Comparison of ENCODE assay signal across 29 mouse cellular contexts in genomic region chr11:109988164-109988563, GRCm38 (mm10). TPM values are rescaled to one million over a fixed set of nuclear protein-coding genes. Genes with fewer than 3 reads are reported as not detected.
DNase-seq lines count a peak whose midpoint lies in the region; ATAC-seq and TF ChIP-seq lines count a peak whose summit lies in the region.
"Had no signal": no experiment of that assay in that cellular context is flagged by ENCODE, and none has a peak within 500 bp of the region (broad histone marks: within the 10 kb centered on the region; RNA-seq: fewer than 3 reads in every experiment).

No protein-coding gene starts in this region.

- no peak overlapping the region for H3K27ac ChIP-seq in liver, embryonic 14.5 days
- no peak overlapping the region for H3K27ac ChIP-seq in liver, embryonic 11.5 days (ENCODE audit: low read depth, low read length)
- H3K27ac ChIP-seq in intestine, embryonic 15.5 days, result no peak overlapping the region
- peak overlapping the region; percentile 61 for H3K27ac ChIP-seq in liver, embryonic 16.5 days (ENCODE audit: low read length)
- H3K27ac ChIP-seq: embryonic facial prominence, embryonic 13.5 days; forebrain, embryonic 12.5 days; forebrain, embryonic 15.5 days; heart, embryonic 10.5 days; heart, embryonic 13.5 days; hindbrain, embryonic 12.5 days had no signal

- no peak for TF ChIP-seq CTCF in liver, embryonic 14.5 days (IDR thresholded peaks at IDR 0.05; ENCODE audit: low read depth)

- WGBS in liver, embryonic 14.5 days (ENCODE audit: insufficient replicate concordance), result 16% methylated on average over 1 of the region's 1 CpGs
- WGBS in liver, embryonic 11.5 days, result 37% methylated on average over 1 of the region's 1 CpGs
- 39% methylated on average over 1 of the region's 1 CpGs for WGBS in intestine, embryonic 15.5 days
- WGBS in liver, embryonic 16.5 days (ENCODE audit: insufficient replicate concordance), result 32% methylated on average over 1 of the region's 1 CpGs

- DNase-seq in liver, embryonic 14.5 days (ENCODE audit: low read depth in 3 of 3, low spot score in 3 of 3), result no peak
- no peak for DNase-seq in liver, embryonic 11.5 days (ENCODE audit: low spot score)
- no peak for DNase-seq in heart, adult 8-10 months (ENCODE audit: low spot score)
- no peak for DNase-seq in right cerebral cortex, postnatal 14 days
- DNase-seq: adrenal gland, adult 2 months; adrenal gland, postnatal 14 days; B cell, adult 2 months; cerebellum, adult 11 months; cerebellum, adult 2 months; cerebellum, adult 9-11 months; cerebellum, postnatal 36 days; gastrocnemius, postnatal 25 days; heart, adult 18-20 months; heart, postnatal 14 days had no signal

- no peak overlapping the region for H3K4me3 ChIP-seq in liver, embryonic 14.5 days (ENCODE audit: insufficient read depth in 1 of 2, low read depth in 2 of 2, low read length in 2 of 2)
- no peak overlapping the region for H3K4me3 ChIP-seq in liver, embryonic 11.5 days (ENCODE audit: low read depth, low read length)
- no peak overlapping the region for H3K4me3 ChIP-seq in intestine, embryonic 15.5 days (replicated peaks)
- no peak overlapping the region for H3K4me3 ChIP-seq in liver, embryonic 16.5 days (ENCODE audit: low read depth, low read length)
- H3K4me3 ChIP-seq: embryonic facial prominence, embryonic 10.5 days; embryonic facial prominence, embryonic 13.5 days; erythroblast, embryonic 14.5 days; forebrain, embryonic 12.5 days; forebrain, embryonic 15.5 days; heart, embryonic 10.5 days; heart, embryonic 13.5 days; hindbrain, embryonic 12.5 days had no signal

- TF ChIP-seq EP300 in liver, embryonic 14.5 days (IDR thresholded peaks at IDR 0.05; ENCODE audit: low read depth), result no peak

- no peaks in the 10 kb centered on the region for H3K27me3 ChIP-seq in liver, embryonic 14.5 days (ENCODE audit: control insufficient read depth, insufficient read depth, low read length)
- H3K27me3 ChIP-seq in liver, embryonic 11.5 days (replicated peaks; ENCODE audit: control insufficient read depth, insufficient read depth, low read length), result no peaks in the 10 kb centered on the region
- H3K27me3 ChIP-seq in intestine, embryonic 15.5 days (replicated peaks), result no peaks in the 10 kb centered on the region
- no peaks in the 10 kb centered on the region for H3K27me3 ChIP-seq in liver, embryonic 16.5 days (ENCODE audit: control insufficient read depth, insufficient read depth, low read depth, low read length)
- H3K27me3 ChIP-seq: CH12.LX; embryonic facial prominence, embryonic 13.5 days; forebrain, embryonic 12.5 days; forebrain, embryonic 15.5 days; heart, embryonic 13.5 days; hindbrain, embryonic 12.5 days; Patski had no signal

- H3K9me3 ChIP-seq in liver, embryonic 14.5 days (ENCODE audit: control insufficient read depth, low read length), result no peaks in the 10 kb centered on the region
- no peaks in the 10 kb centered on the region for H3K9me3 ChIP-seq in liver, embryonic 11.5 days (ENCODE audit: control insufficient read depth, low read length)
- H3K9me3 ChIP-seq in intestine, embryonic 15.5 days, result no peaks in the 10 kb centered on the region
- H3K9me3 ChIP-seq in liver, embryonic 16.5 days (replicated peaks; ENCODE audit: control insufficient read depth, low read length), result no peaks in the 10 kb centered on the region
- H3K9me3 ChIP-seq: embryonic facial prominence, embryonic 10.5 days; forebrain, embryonic 12.5 days; forebrain, embryonic 15.5 days; heart, embryonic 10.5 days; heart, embryonic 13.5 days; hindbrain, embryonic 12.5 days had no signal

- ATAC-seq in liver, embryonic 14.5 days (ENCODE audit: insufficient read depth), result no peak
- ATAC-seq in liver, embryonic 11.5 days (replicated peaks; ENCODE audit: low FRiP score), result no peak
- peak; percentile 70 for ATAC-seq in intestine, embryonic 15.5 days
- ATAC-seq in liver, embryonic 16.5 days (ENCODE audit: low read depth), result no peak
- ATAC-seq: forebrain, embryonic 15.5 days; hindbrain, embryonic 16.5 days; Patski had no signal

- H3K36me3 ChIP-seq in liver, embryonic 14.5 days (replicated peaks; ENCODE audit: control insufficient read depth, insufficient read depth, low read depth), result no peaks in the 10 kb centered on the region
- no peaks in the 10 kb centered on the region for H3K36me3 ChIP-seq in liver, embryonic 11.5 days (ENCODE audit: control insufficient read depth, insufficient read depth, low read length)
- no peaks in the 10 kb centered on the region for H3K36me3 ChIP-seq in intestine, embryonic 15.5 days
- H3K36me3 ChIP-seq in liver, embryonic 16.5 days (ENCODE audit: control insufficient read depth, insufficient read depth), result no peaks in the 10 kb centered on the region
- H3K36me3 ChIP-seq: embryonic facial prominence, embryonic 10.5 days; embryonic facial prominence, embryonic 13.5 days; forebrain, embryonic 12.5 days; forebrain, embryonic 15.5 days; G1E; heart, embryonic 10.5 days; heart, embryonic 13.5 days; hindbrain, embryonic 12.5 days had no signal

- no peak overlapping the region for H3K9ac ChIP-seq in liver, embryonic 14.5 days (replicated peaks)
- no peak overlapping the region for H3K9ac ChIP-seq in liver, embryonic 11.5 days (ENCODE audit: low read depth, low read length)
- no peak overlapping the region for H3K9ac ChIP-seq in intestine, embryonic 15.5 days
- H3K9ac ChIP-seq in liver, embryonic 16.5 days (ENCODE audit: low read depth, low read length), result no peak overlapping the region
- H3K9ac ChIP-seq: embryonic facial prominence, embryonic 13.5 days; forebrain, embryonic 12.5 days; forebrain, embryonic 15.5 days; heart, embryonic 13.5 days; hindbrain, embryonic 12.5 days had no signal

- H3K4me2 ChIP-seq in liver, embryonic 14.5 days (ENCODE audit: low read depth), result 0 out of 2 replicates have a peak overlapping the region, but pooled peaks have one; percentile 4
- no peak overlapping the region for H3K4me2 ChIP-seq in liver, embryonic 11.5 days
- no peak overlapping the region for H3K4me2 ChIP-seq in intestine, embryonic 15.5 days (replicated peaks)
- no peak overlapping the region for H3K4me2 ChIP-seq in liver, embryonic 16.5 days (ENCODE audit: low read depth, low read length)
- H3K4me2 ChIP-seq: embryonic facial prominence, embryonic 13.5 days; forebrain, embryonic 12.5 days; forebrain, embryonic 15.5 days; heart, embryonic 13.5 days; hindbrain, embryonic 12.5 days had no signal

- H3K4me1 ChIP-seq in liver, embryonic 14.5 days (replicated peaks; ENCODE audit: control insufficient read depth in 2 of 2, insufficient read depth in 2 of 2, low read length in 1 of 2), result peaks cover 2 to 4% of the 10 kb centered on the region in 2 experiments; a peak in 2 of 4 replicates
- no peaks in the 10 kb centered on the region for H3K4me1 ChIP-seq in liver, embryonic 11.5 days (replicated peaks; ENCODE audit: control insufficient read depth, insufficient read depth, low read length)
- 0 out of 2 replicates have a peak, but pooled peaks cover 3% of the 10 kb centered on the region for H3K4me1 ChIP-seq in intestine, embryonic 15.5 days (replicated peaks)
- H3K4me1 ChIP-seq in liver, embryonic 16.5 days (ENCODE audit: control insufficient read depth, low read depth, low read length), result no peaks in the 10 kb centered on the region
- H3K4me1 ChIP-seq: forebrain, embryonic 15.5 days; heart, embryonic 13.5 days had no signal

RNA-seq across cellular contexts. Expression of gene Abca8b, which starts 7.5 kb away (rescaled TPM):
- 3.5 and 4.7 TPM in 2 replicates for polyA plus RNA-seq in liver, embryonic 14.5 days (2012; rRNA removed)
- 4.7 and 5.4 TPM in 2 replicates for polyA plus RNA-seq in liver, embryonic 14.5 days (2014; fragmentation: Nextera tagmentation; extraction: Ambion mirVana)
- polyA plus RNA-seq in liver, embryonic 11.5 days (2014; fragmentation: Nextera tagmentation; extraction: Ambion mirVana), result 6.1 TPM in 2 replicates
- 0.67 and 0.73 TPM in 2 replicates for polyA plus RNA-seq in intestine, embryonic 15.5 days (2015; fragmentation: Nextera tagmentation; extraction: Ambion mirVana)
- 9.8 and 10.9 TPM in 2 replicates for polyA plus RNA-seq in liver, embryonic 16.5 days (2015; fragmentation: Nextera tagmentation; extraction: Ambion mirVana)
- total RNA-seq in heart, adult 8-10 months (2022), result 10 to 100 TPM in 1 of 4 experiments, 1 to 10 TPM in 3; 6.9 to 10.4 (median 7.9) TPM
- total RNA-seq: hematopoietic stem cell, adult 5-6 weeks had no signal
- polyA plus RNA-seq: erythroblast, embryonic 14.5 days; G1E had no signal
